Mouse (Mus musculus) small intestine, adult 2 months (tissue): ENCODE measurements around the gene Tmem176a. TPM values are rescaled to one million over a fixed set of nuclear protein-coding genes. Genes with fewer than 3 reads are reported as not detected.
"Not testable (repeated sequence)": the region's sequence is repeated elsewhere in the genome, so short reads cannot be mapped to it uniquely, and the experiment has no call there.

ENCODE experiments used
- H3K27ac ChIP-seq: fragments of 200-500 bp; 2 replicates; pipeline ENCODE4 v1.5.1; 2012; ENCODE audit warnings: low read depth, low read length, control low read depth, inconsistent platforms; ENCODE audit not compliant: insufficient read depth
- H3K27me3 ChIP-seq: fragments of 200-500 bp; 2 replicates; pipeline ENCODE4 v1.6.1; 2012; ENCODE audit warnings: mild to moderate bottlenecking, moderate library complexity, low read length, inconsistent platforms; ENCODE audit not compliant: control insufficient read depth, insufficient read depth
- H3K36me3 ChIP-seq: fragments of 200-500 bp; 2 replicates; pipeline ENCODE4 v1.6.1; 2012; ENCODE audit warnings: mild to moderate bottlenecking, low read length, control low read depth, inconsistent platforms; ENCODE audit not compliant: control insufficient read depth, insufficient read depth
- H3K4me1 ChIP-seq: fragments of 200-500 bp; 2 replicates; pipeline ENCODE4 v1.6.1; 2012; ENCODE audit warnings: low read length, inconsistent platforms, mixed read lengths; ENCODE audit not compliant: control insufficient read depth, insufficient read depth, insufficient read length
- H3K4me3 ChIP-seq: fragments of 200-500 bp; 2 replicates; pipeline ENCODE4 v1.5.1; 2012; ENCODE audit warnings: low read depth, mild to moderate bottlenecking, control low read depth, inconsistent platforms, low read length, moderate library complexity
- CTCF ChIP-seq: fragments of 200-500 bp; IDR thresholded peaks from 2 replicates; pipeline ENCODE4 v1.5.1; 2012; ENCODE audit warnings: low read depth, mild to moderate bottlenecking, control low read depth, inconsistent platforms, low read length, moderate library complexity, mixed read lengths; ENCODE audit not compliant: insufficient replicate concordance, insufficient read length; ENCODE audit errors: extremely low read depth
- POLR2A ChIP-seq: fragments of 200-500 bp; IDR thresholded peaks from 2 replicates; pipeline ENCODE4 v1.6.1; 2012; ENCODE audit warnings: low read depth, mild to moderate bottlenecking, control low read depth, inconsistent platforms, low read length, moderate library complexity
- WGBS: fragments of 180-500 bp; shearing (Covaris S2); methylation state at CpG from one replicate; pipeline ENCODE4 v1.1.7; 2018; 5-methylcytosine and 5-hydroxymethylcytosine counted together
- polyA plus RNA-seq: library from polyadenylated mRNA; depleted of rRNA; stranded (reverse); fragments of >200 nt; gene quantifications from 2 replicates; pipeline ENCODE4 v1.2.3, GENCODE M21; 2012

The Tmem176a gene
- polyA plus RNA-seq, 1 experiment = 84.3 TPM

DNA sequence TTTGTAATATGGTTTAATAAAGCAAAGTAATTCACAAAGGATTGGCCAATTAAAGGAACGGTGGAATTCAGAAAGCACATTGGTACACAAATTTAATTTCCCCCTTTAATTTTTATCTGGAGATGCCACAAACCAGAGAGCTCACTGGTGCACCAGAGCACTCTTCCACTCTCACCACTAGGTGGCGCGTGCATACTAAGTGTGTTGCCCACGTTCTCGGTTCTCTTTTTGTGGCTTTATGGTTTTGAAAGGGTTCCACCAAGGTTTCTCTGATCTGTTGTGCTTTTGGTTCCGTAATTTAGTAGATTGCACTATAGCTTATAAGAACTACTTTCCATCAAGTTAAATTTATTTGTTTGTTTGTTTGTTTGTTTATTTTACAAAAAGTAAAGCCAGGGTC, 22.9 kb upstream of the Tmem176a start:
- Histone ChIP-seq H3K36me3 (no peaks in the 10 kb centered on the region), H3K27ac (no peak overlapping the region), H3K27me3 (no peaks in the 10 kb centered on the region), H3K4me3 (no peak overlapping the region), H3K4me1 (no peaks in the 10 kb centered on the region)
- peak; percentile 90; the same call in 1 of the 2 replicates for TF ChIP-seq CTCF
- no peak for TF ChIP-seq POLR2A
- under 1% methylated on average over 6 of the region's 6 CpGs for WGBS

DNA sequence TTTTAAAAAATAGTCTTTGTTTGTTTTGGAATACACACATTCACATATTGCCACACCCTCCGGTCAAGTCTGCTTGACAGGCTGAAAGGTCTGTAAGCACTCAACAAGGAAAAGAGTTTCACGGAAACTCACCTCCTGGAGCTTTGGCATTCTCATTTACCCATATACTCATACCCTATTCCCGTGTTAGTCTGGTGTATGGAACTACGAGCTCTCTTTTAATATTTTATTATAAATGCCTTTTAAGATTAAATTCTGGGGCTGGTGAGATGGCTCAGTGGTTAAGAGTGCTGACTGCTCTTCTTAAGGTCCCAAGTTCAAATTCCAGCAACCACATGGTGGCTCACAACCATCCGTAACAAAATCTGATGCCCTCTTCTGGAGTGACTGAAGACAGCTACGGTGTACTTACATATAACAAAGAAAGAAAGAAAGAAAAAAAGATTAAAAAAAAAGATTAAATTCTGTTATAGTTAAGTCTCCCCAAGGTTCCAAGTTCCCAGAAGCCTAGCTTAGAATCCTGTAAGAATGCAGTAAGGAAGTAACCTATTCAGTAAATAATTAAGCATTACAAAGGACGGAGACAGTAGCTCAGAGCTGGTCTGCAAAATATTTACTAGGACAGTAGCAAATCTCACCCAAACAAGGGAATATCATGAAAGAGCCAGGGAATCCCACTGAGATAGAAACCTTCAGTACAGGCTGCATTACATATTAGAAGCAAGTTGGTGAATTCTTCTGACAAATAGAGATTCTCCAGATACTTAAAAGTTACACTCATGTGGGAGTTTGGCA, 18.5 kb upstream of the Tmem176a start:
- not testable (repeated sequence) for H3K36me3 ChIP-seq, H3K4me1 ChIP-seq, H3K4me3 ChIP-seq, H3K27me3 ChIP-seq, H3K27ac ChIP-seq
- WGBS = 53% methylated on average over 7 of the region's 7 CpGs

DNA sequence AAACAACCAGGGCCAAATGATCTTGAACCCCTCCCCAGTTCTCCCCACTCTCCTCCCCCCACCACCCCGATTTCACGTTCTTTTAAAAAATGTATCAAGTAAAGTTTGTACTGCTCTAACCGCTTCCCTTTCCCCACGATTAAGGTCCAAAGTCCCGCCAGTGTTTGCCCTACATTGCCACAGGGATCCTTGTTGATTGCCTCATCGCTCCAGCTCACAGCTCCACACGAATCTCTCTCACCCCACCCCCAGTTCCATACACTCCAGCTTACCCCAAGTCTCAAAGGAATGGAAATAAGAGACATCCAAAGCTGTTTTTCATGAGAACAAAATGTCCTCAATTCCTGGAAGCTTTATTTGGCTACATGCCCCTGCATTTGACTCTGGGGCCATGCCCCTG, 15.7 kb upstream of the Tmem176a start:
- TF ChIP-seq CTCF (no peak), POLR2A (no peak)
- 0 out of 2 replicates have a peak overlapping the region, but pooled peaks have one; percentile 2 for H3K27ac ChIP-seq

DNA sequence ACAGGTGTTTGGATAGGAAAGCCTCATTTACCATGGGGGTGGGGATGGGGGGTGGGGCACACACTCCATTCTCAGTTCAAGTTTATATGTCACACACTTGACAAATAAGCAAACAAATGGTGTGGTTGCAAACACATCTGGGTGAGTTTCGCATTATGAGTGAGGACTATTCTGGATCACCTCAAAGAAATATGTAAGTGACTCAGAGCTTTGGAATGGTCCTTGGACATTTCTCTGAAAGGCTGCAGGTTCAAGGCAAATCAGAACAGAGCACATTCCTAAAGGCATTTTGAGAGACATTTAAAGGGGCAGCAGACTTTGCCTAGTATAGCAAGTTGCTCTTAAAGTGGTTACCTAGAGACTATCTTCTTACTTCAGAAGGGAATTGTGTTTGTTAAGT, 11.7 kb upstream of the Tmem176a start:
- Histone ChIP-seq H3K4me3 (no peak overlapping the region), H3K4me1 (peaks cover 9% of the 10 kb centered on the region; the same call in 1 of the 2 replicates), H3K27ac (no peak overlapping the region), H3K27me3 (no peaks in the 10 kb centered on the region), H3K36me3 (peaks cover 9% of the 10 kb centered on the region)
- no peak for TF ChIP-seq POLR2A
- 39% methylated on average over 1 of the region's 1 CpGs for WGBS

More for the DNA sequence above, 15.7 kb upstream of the Tmem176a start:
- peaks cover 9% of the 10 kb centered on the region; the same call in 1 of the 2 replicates for H3K4me1 ChIP-seq
- H3K36me3 ChIP-seq = no peaks in the 10 kb centered on the region
- WGBS = 8% methylated on average over 7 of the region's 7 CpGs
- H3K4me3 ChIP-seq = no peak overlapping the region
- H3K27me3 ChIP-seq = no peaks in the 10 kb centered on the region

DNA sequence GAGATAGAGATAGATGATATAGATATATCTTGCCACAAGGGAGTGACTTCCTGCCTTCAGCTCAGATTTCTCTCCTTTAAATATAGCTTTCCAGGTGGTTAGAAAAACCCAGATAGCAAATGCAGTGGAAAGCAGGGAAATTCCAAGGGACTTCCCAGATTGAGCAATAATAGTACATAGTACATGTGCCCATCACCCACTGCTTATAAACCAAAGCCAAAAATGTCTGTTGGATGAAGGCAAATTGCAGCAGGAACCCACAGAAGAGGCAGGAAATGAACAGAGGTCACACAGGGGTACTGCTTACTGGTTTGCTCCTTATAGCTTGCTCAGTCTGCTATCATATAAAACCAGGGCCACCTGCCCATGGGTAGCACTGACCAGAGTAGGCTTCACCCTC, 11.1 kb upstream of the Tmem176a start:
- H3K27me3 ChIP-seq = no peaks in the 10 kb centered on the region
- H3K36me3 ChIP-seq = peaks cover 16% of the 10 kb centered on the region
- H3K4me1 ChIP-seq = peaks cover 5% of the 10 kb centered on the region; the same call in 1 of the 2 replicates
- TF ChIP-seq POLR2A = no peak
- no peak for TF ChIP-seq CTCF
- H3K4me3 ChIP-seq = no peak overlapping the region
- peak overlapping the region; percentile 80 for H3K27ac ChIP-seq

DNA sequence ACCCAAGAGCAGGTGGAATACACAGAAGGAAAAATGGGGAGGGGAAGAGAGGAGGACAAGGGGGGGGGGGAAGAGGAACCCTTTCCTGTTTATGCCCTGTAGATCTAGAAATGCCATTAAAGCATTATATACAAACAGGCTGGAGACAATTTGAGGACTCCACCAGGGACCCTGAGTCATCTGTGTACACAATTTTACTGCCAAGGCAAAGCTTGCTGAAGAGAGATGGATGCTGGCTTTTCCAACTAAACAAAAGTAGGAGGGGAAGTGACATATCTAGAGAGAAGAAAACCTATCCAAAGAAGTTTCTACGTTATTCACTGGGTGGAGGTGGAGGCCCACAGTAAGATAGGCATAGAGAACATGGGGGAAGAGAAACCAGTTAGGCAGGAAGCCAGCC, 10.5 kb upstream of the Tmem176a start:
- 10% methylated on average over 1 of the region's 1 CpGs for WGBS
- H3K4me3 ChIP-seq = no peak overlapping the region
- peaks cover 22% of the 10 kb centered on the region for H3K36me3 ChIP-seq
- no peak for TF ChIP-seq CTCF
- no peak for TF ChIP-seq POLR2A
- H3K27ac ChIP-seq = peak overlapping the region; percentile 80
- H3K27me3 ChIP-seq = no peaks in the 10 kb centered on the region
- H3K4me1 ChIP-seq = peaks cover 1% of the 10 kb centered on the region; the same call in 1 of the 2 replicates

DNA sequence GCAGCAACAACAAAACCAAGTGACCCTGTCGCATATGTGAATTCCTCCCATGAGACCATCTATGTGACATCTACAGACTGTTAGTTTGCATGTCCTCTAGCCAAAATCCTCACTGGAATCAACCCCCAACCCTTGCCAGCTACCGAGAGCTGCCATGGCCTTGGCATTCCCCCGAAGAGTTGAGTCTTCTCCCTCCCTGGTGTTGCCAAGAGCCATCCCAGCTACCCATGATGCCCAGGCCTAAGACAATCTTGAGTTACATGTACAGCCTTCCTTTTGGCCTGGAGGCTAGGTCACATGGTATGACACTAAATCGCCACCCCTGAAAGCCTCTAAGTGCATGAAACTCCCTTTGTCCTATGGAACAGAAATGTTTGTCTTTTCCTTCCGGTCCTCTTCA, 9.6 kb upstream of the Tmem176a start:
- no peaks in the 10 kb centered on the region for H3K27me3 ChIP-seq
- H3K36me3 ChIP-seq = peaks cover 28% of the 10 kb centered on the region
- no peak overlapping the region for H3K4me3 ChIP-seq
- peak overlapping the region; percentile 71 for H3K27ac ChIP-seq
- WGBS = 77% methylated on average over 5 of the region's 5 CpGs
- TF ChIP-seq CTCF (no peak), POLR2A (no peak)
- H3K4me1 ChIP-seq = no peaks in the 10 kb centered on the region

DNA sequence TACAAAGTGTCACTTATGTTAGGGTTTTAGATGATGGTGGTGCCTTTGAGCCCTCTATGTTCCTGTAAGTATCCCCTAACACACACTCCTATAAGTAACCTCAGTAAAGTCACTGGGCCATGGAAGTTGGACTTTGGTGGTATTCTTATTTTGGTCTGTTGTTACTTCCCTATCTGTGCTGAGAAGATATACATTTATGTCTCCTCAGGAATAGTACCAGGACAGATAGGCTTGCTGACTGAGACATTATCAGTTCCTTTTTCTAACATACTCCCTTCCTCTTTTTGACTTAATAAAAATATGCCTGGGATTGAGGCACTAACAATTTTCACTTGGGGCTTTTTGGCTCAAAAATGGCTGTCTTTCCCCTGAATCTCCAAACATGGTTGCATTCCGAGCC, 8.3 kb upstream of the Tmem176a start:
- TF ChIP-seq POLR2A (no peak), CTCF (no peak)
- peak overlapping the region; percentile 45; the same call in 1 of the 2 replicates for H3K27ac ChIP-seq

More for the DNA sequence above, 8.3 kb upstream of the Tmem176a start:
- H3K4me1 ChIP-seq = no peaks in the 10 kb centered on the region
- 96% methylated on average over 1 of the region's 1 CpGs for WGBS
- no peaks in the 10 kb centered on the region for H3K27me3 ChIP-seq
- H3K4me3 ChIP-seq = no peak overlapping the region
- peaks cover 33% of the 10 kb centered on the region for H3K36me3 ChIP-seq
